Comparison of ENCODE assay signal across 8 mouse cellular contexts in the genomic region with DNA sequence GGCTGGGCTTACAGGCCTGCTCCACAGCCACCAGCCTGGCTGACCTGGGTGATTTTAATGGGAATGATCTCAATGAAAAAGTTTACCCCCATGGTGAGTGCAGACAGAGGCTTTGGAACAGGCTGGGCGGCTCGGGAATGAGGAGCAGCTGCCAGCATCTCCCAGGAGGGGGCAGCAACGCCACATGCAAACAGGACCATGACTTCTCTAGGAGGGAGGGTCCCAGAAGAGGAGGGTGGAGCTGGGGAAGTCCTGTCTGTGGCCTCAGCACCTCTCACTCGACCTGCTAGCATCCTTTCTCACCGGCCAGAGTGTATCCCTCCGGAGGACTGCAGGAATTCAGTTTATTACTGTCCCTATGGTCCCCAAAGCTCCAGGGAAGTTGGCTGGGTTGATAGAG.
DNase-seq lines count a peak whose midpoint lies in the region; ATAC-seq and TF ChIP-seq lines count a peak whose summit lies in the region.

No protein-coding gene starts in this region.

- H3K4me3 ChIP-seq in forebrain, postnatal 0 days (ENCODE audit: low read depth, low read length) = no peak overlapping the region; the same call in 1 of the 2 replicates
- 0 out of 2 replicates have a peak overlapping the region, but pooled peaks have one; percentile 28 for H3K4me3 ChIP-seq in layer of hippocampus, adult 2 months
- no peak overlapping the region for H3K4me3 ChIP-seq in lung, embryonic 14.5 days (ENCODE audit: low read depth, low read length)

- H3K27me3 ChIP-seq in forebrain, postnatal 0 days (ENCODE audit: insufficient read depth, low read length) = no peaks in the 10 kb centered on the region
- no peaks in the 10 kb centered on the region for H3K27me3 ChIP-seq in lung, embryonic 14.5 days (ENCODE audit: insufficient read depth, low read length)

- no peaks in the 10 kb centered on the region for H3K36me3 ChIP-seq in forebrain, postnatal 0 days (ENCODE audit: insufficient read depth)
- H3K36me3 ChIP-seq in lung, embryonic 14.5 days (ENCODE audit: insufficient read depth) = no peaks in the 10 kb centered on the region

- no peak overlapping the region for H3K9ac ChIP-seq in forebrain, postnatal 0 days
- H3K9ac ChIP-seq in lung, embryonic 14.5 days = no peak overlapping the region

- no peaks in the 10 kb centered on the region for H3K9me3 ChIP-seq in forebrain, postnatal 0 days (ENCODE audit: low read length)
- H3K9me3 ChIP-seq in lung, embryonic 14.5 days (ENCODE audit: low read depth, low read length) = no peaks in the 10 kb centered on the region

- H3K4me2 ChIP-seq in forebrain, postnatal 0 days (ENCODE audit: low read depth) = peak overlapping the region; percentile 34
- no peak overlapping the region for H3K4me2 ChIP-seq in lung, embryonic 14.5 days

- TF ChIP-seq CTCF in forebrain, postnatal 0 days (IDR thresholded peaks at IDR 0.05; ENCODE audit: low read depth) = peak; percentile 96
- TF ChIP-seq CTCF in layer of hippocampus, adult 2 months (conservative IDR thresholded peaks at IDR 0.05) = peak; percentile 98
- TF ChIP-seq CTCF in lung, embryonic 14.5 days (IDR thresholded peaks at IDR 0.05; ENCODE audit: low read depth) = peak; percentile 98

- peak; percentile 95 for ATAC-seq in forebrain, postnatal 0 days
- peak; percentile 86; the same call in 1 of the 2 replicates for ATAC-seq in lung, embryonic 14.5 days (ENCODE audit: insufficient read depth)
- ATAC-seq in neutrophil, adult 5-6 weeks (ENCODE audit: extremely low read depth, insufficient number of reproducible peaks, low FRiP score, poor library complexity, severe bottlenecking) = peak; percentile 69

- H3K4me1 ChIP-seq in forebrain, postnatal 0 days (ENCODE audit: insufficient read depth) = no peaks in the 10 kb centered on the region
- no peaks in the 10 kb centered on the region for H3K4me1 ChIP-seq in lung, embryonic 14.5 days (ENCODE audit: insufficient read depth)

- peak; percentile 94 for DNase-seq in ES-CJ7 (ENCODE audit: low read depth, low spot score)
- peak; percentile 40 for DNase-seq in cerebellum, adult 11 months
- DNase-seq in forebrain, postnatal 0 days = peak; percentile 87
- DNase-seq in heart, postnatal 4 days = peak; percentile 90
- peak; percentile 72 to 88 for DNase-seq in layer of hippocampus, adult 2 months (ENCODE audit: low spot score in 2 of 2)
- peak; percentile 89 for DNase-seq in lung, embryonic 14.5 days
- peak; percentile 90 for DNase-seq in testis, postnatal 10 days (ENCODE audit: low spot score)

- no peak overlapping the region for H3K27ac ChIP-seq in forebrain, postnatal 0 days (ENCODE audit: low read depth, low read length)
- no peak overlapping the region for H3K27ac ChIP-seq in layer of hippocampus, adult 2 months
- H3K27ac ChIP-seq in lung, embryonic 14.5 days (ENCODE audit: low read depth) = no peak overlapping the region

- 3% methylated on average over 6 of the region's 6 CpGs for WGBS in forebrain, postnatal 0 days
- under 1% methylated on average over 6 of the region's 6 CpGs for WGBS in lung, embryonic 14.5 days

Comparison
In these comparisons a context has a peak if more than half of its experiments do, and no peak if none do; other contexts are left out.
1. DNase-seq: peak in every context shown above with its lines; median percentile 94 in ES-CJ7; 90 in heart, postnatal 4 days; 90 in testis, postnatal 10 days; 89 in lung, embryonic 14.5 days; 87 in forebrain, postnatal 0 days; 80 in layer of hippocampus, adult 2 months; 40 in cerebellum, adult 11 months.